Mouse (Mus musculus): ENCODE measurements around the gene Hivep2.
A peak's percentile ranks its signal among the peaks of the same experiment; 100 is the strongest.

Hivep2 gene

GRCm38 (mm10) chr10:13971268-13971667 is 5.4 kb downstream of the Hivep2 start:
- DNase-seq (ENCODE audit: low spot score in 2 of 2): no peak

GRCm38 (mm10) chr10:13973563-13974179 is 7.8 kb downstream of the Hivep2 start:
- DNase-seq (ENCODE audit: low spot score in 2 of 2): no peak

- no peak for DNase-seq (ENCODE audit: low spot score in 2 of 2)
Measured at GRCm38 (mm10) chr10:13974472-13974871, 8.6 kb downstream of the Hivep2 start.

GRCm38 (mm10) chr10:13975861-13976260 is 10.0 kb downstream of the Hivep2 start:
- peak in 1 of 2 experiments; percentile 1 for DNase-seq (ENCODE audit: low spot score in 2 of 2)

- DNase-seq (ENCODE audit: low spot score in 2 of 2): no peak
Measured at GRCm38 (mm10) chr10:13976267-13976666, 10.4 kb downstream of the Hivep2 start.

GRCm38 (mm10) chr10:13982271-13982670 is 16.4 kb downstream of the Hivep2 start:
- DNase-seq (ENCODE audit: low spot score in 2 of 2): no peak

- peak; percentile 87 to 88 for DNase-seq (ENCODE audit: low spot score in 2 of 2)
Measured at GRCm38 (mm10) chr10:13982769-13983381, 17.0 kb downstream of the Hivep2 start.

GRCm38 (mm10) chr10:13983631-13984030 is 17.8 kb downstream of the Hivep2 start:
- DNase-seq (ENCODE audit: low spot score in 2 of 2): no peak

- DNase-seq (ENCODE audit: low spot score in 2 of 2): no peak
Measured at GRCm38 (mm10) chr10:13984233-13984632, 18.4 kb downstream of the Hivep2 start.

- DNase-seq (ENCODE audit: low spot score in 2 of 2): no peak
Measured at GRCm38 (mm10) chr10:13986539-13986938, 20.7 kb downstream of the Hivep2 start.

- DNase-seq (ENCODE audit: low spot score in 2 of 2): no peak
Measured at GRCm38 (mm10) chr10:13987336-13987735, 21.5 kb downstream of the Hivep2 start.

- DNase-seq (ENCODE audit: low spot score in 2 of 2): no peak
Measured at GRCm38 (mm10) chr10:13988280-13988679, 22.4 kb downstream of the Hivep2 start.

GRCm38 (mm10) chr10:13988757-13989156 is 22.9 kb downstream of the Hivep2 start:
- DNase-seq (ENCODE audit: low spot score in 2 of 2): no peak

- no peak for DNase-seq (ENCODE audit: low spot score in 2 of 2)
Measured at GRCm38 (mm10) chr10:13990842-13991241, 25.0 kb downstream of the Hivep2 start.

GRCm38 (mm10) chr10:13993411-13993810 is 27.5 kb downstream of the Hivep2 start:
- peak; percentile 75 to 82 for DNase-seq (ENCODE audit: low spot score in 2 of 2)

- no peak for DNase-seq (ENCODE audit: low spot score in 2 of 2)
Measured at GRCm38 (mm10) chr10:13997336-13997735, 31.5 kb downstream of the Hivep2 start.

- DNase-seq (ENCODE audit: low spot score in 2 of 2): no peak
Measured at GRCm38 (mm10) chr10:14004769-14005517, 39.1 kb downstream of the Hivep2 start.

- DNase-seq (ENCODE audit: low spot score in 2 of 2): no peak
Measured at GRCm38 (mm10) chr10:14009721-14010120, 43.8 kb downstream of the Hivep2 start.

- peak; percentile 65 to 71 for DNase-seq (ENCODE audit: low spot score in 2 of 2)
Measured at GRCm38 (mm10) chr10:14016287-14016970, 50.6 kb downstream of the Hivep2 start.

- no peak for DNase-seq (ENCODE audit: low spot score in 2 of 2)
Measured at GRCm38 (mm10) chr10:14017338-14017737, 51.5 kb downstream of the Hivep2 start.

- no peak for DNase-seq (ENCODE audit: low spot score in 2 of 2)
Measured at GRCm38 (mm10) chr10:14017822-14018364, 52.0 kb downstream of the Hivep2 start.

GRCm38 (mm10) chr10:14018672-14019071 is 52.8 kb downstream of the Hivep2 start:
- DNase-seq (ENCODE audit: low spot score in 2 of 2): no peak

Measured in thymus, postnatal 10 days (tissue).